Mouse (Mus musculus): ENCODE data around the gene Coro1a. TPM values are rescaled to one million over a fixed set of nuclear protein-coding genes. Genes with fewer than 3 reads are reported as not detected.

Gene Coro1a
- total RNA-seq, 2 experiments from 2014 or later = 159 to 176 TPM

DNA sequence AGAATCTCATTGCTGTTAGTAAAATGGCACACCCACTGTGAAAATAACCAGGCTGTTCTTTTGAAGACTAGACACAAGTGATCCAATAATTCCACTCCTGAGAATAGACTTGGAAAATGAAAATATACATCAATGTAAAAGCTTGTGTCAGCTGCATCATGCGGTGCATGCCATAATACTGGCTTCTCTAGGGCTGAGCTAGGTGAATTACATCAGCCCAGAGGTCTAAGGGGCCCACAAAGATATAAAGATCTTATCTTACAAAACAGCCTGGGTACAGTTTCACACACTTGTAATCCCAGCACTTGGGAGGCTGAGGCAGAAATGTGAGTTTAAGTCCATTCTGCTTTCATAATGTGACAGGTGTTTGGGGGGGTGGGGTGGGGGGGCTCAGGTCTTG is 50.1 kb downstream of the Coro1a start:
- intact Hi-C loops (cut with DNase I) = no loop called here
- DNase-seq (ENCODE audit: low spot score in 2 of 2) = no peak

- no peak for DNase-seq (ENCODE audit: low spot score in 2 of 2)
- intact Hi-C loops (cut with DNase I) = no loop called here
Measured at GRCm38 (mm10) chr7:126655695-126656094, 51.9 kb downstream of the Coro1a start.

DNA sequence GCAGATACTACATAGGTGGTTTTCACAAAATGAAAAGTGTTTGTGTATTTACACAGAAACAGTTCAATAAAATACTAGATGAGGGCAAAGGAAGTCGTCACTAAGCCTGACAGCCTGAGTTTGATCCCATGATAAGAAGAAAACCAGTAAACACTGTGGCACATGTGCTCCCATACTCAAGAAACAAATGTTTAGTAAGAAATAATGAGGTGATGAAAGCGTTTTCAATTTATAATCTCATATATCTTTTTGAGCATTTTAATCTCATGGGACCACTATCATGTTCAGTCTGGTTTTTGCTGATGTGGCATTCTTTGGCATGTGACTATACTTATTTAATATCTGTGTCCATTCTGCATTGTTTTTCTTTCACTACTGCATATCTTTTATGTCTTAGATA is 53.6 kb downstream of the Coro1a start:
- intact Hi-C loops (cut with DNase I) = no loop called here
- DNase-seq (ENCODE audit: low spot score in 2 of 2) = no peak

DNA sequence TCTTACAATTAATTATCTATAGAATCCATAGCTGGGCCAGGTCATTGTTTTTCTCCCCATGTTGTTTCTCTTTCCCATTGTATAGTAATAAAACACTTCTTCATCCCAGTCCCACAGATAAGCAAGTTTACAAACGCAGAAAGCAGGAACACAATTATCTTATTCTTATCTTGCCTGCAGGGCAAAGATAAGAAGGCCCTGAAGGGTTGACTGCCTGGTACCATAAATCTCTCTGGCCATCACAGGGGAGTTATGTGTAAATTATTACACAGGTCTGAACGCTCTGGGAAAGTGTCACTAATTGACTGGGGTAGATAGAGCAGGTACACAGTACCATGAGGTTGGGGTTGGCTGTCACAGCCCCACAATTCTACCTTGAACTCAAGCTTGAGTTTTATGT is 56.7 kb downstream of the Coro1a start:
- intact Hi-C loops (cut with DNase I) = no loop called here
- DNase-seq (ENCODE audit: low spot score in 2 of 2) = no peak

Other genes with a start within 250 kb of the Coro1a start
- under 1 TPM in 1 of 2 experiments, not detected in 1; 0.54 TPM for gene Atp2a1, start 244.7 kb downstream of the Coro1a start, total RNA-seq (2021)
- 10 to 100 TPM; 68.5 to 73.5 TPM for gene Sh2b1, start 232.4 kb downstream of the Coro1a start, total RNA-seq (2021)
- gene Tufm, start 220.4 kb downstream of the Coro1a start, total RNA-seq (2021) = 10 to 100 TPM; 77.2 to 81.6 TPM
- 100 to 1,000 TPM; 102 to 144 TPM for gene Atxn2l, start 204.3 kb downstream of the Coro1a start, total RNA-seq (2021)
- 100 to 1,000 TPM; 169 to 193 TPM for gene Eif3c, start 141.4 kb downstream of the Coro1a start, total RNA-seq (2021)
- gene Apobr, start 122.8 kb downstream of the Coro1a start, total RNA-seq (2021) = under 1 TPM; 0.39 to 0.63 TPM
- 10 to 100 TPM; 27.4 to 35.8 TPM for gene Cln3, start 122.0 kb downstream of the Coro1a start, total RNA-seq (2021)
- gene Il27, start 112.8 kb downstream of the Coro1a start, total RNA-seq (2021) = not detected
- gene Nupr1, start 76.9 kb downstream of the Coro1a start, total RNA-seq (2021) = 10 to 100 TPM; 16.6 to 17.2 TPM
- gene Sgf29, start 58.5 kb downstream of the Coro1a start, total RNA-seq (2021) = 10 to 100 TPM; 27.2 to 38.4 TPM
- 10 to 100 TPM in 1 of 2 experiments, 1 to 10 TPM in 1; 9.6 to 15.9 TPM for gene Sult1a1, start 31.4 kb downstream of the Coro1a start, total RNA-seq (2021)
- gene Bola2, start 12.4 kb downstream of the Coro1a start, total RNA-seq (2021) = 100 to 1,000 TPM in 1 of 2 experiments, 10 to 100 TPM in 1; 85.8 to 109 TPM
- gene Slx1b, start 12.0 kb downstream of the Coro1a start, total RNA-seq (2021) = 10 to 100 TPM; 17.6 to 20.3 TPM
- gene Mapk3, start 51.8 kb upstream of the Coro1a start, total RNA-seq (2021) = 100 to 1,000 TPM; 148 to 172 TPM
- gene Gdpd3, start 58.5 kb upstream of the Coro1a start, total RNA-seq (2021) = 1 to 10 TPM in 1 of 2 experiments, under 1 TPM in 1; 0.99 to 3.0 TPM
- gene Ypel3, start 69.2 kb upstream of the Coro1a start, total RNA-seq (2021) = 100 to 1,000 TPM; 303 to 345 TPM
- gene Tbx6, start 73.7 kb upstream of the Coro1a start, total RNA-seq (2021) = under 1 TPM; 0.54 to 0.68 TPM
- 10 to 100 TPM; 47.5 to 49.9 TPM for gene Ppp4c, start 84.7 kb upstream of the Coro1a start, total RNA-seq (2021)
- 10 to 100 TPM; 81.6 to 84.1 TPM for gene Fam57b, start 89.9 kb upstream of the Coro1a start, total RNA-seq (2021)
- not detected for gene 4930451I11Rik, start 123.9 kb upstream of the Coro1a start, total RNA-seq (2021)
- 10 to 100 TPM; 56.3 to 67.0 TPM for gene Doc2a, start 139.6 kb upstream of the Coro1a start, total RNA-seq (2021)
- 10 to 100 TPM; 31.1 to 33.8 TPM for gene Hirip3, start 154.2 kb upstream of the Coro1a start, total RNA-seq (2021)
- gene Ino80e, start 154.6 kb upstream of the Coro1a start, total RNA-seq (2021) = 10 to 100 TPM; 47.8 to 49.4 TPM
- 100 to 1,000 TPM; 152 to 156 TPM for gene Taok2, start 176.9 kb upstream of the Coro1a start, total RNA-seq (2021)
- gene Tmem219, start 215.1 kb upstream of the Coro1a start, total RNA-seq (2021) = 10 to 100 TPM; 22.4 to 25.3 TPM
- gene Kctd13, start 221.1 kb upstream of the Coro1a start, total RNA-seq (2021) = 100 to 1,000 TPM; 149 to 167 TPM
- 10 to 100 TPM; 47.2 to 53.0 TPM for gene Asphd1, start 241.8 kb upstream of the Coro1a start, total RNA-seq (2021)
- 100 to 1,000 TPM; 413 to 414 TPM for gene Sez6l2, start 242.8 kb upstream of the Coro1a start, total RNA-seq (2021)

Measured in left cerebral cortex, postnatal 36 days (tissue).